Mouse (Mus musculus) embryonic fibroblast, embryonic 13.5 days (primary cell): ENCODE data around the gene BC034090.

Experiments used
- CTCF ChIP-seq: IDR thresholded peaks from 2 replicates; pipeline ENCODE4 v1.5.1; 2011; ENCODE audit warnings: mild to moderate bottlenecking, control low read depth, low read length, moderate library complexity, borderline replicate concordance; ENCODE audit not compliant: insufficient read depth
- POLR2A ChIP-seq: IDR thresholded peaks from 2 replicates; pipeline ENCODE4 v1.6.1; 2011; ENCODE audit warnings: low read depth, mild to moderate bottlenecking, control low read depth, low read length, moderate library complexity

GRCm38 (mm10) chr1:155210011-155210763 lies 34.1 kb downstream of the BC034090 start:
- no peak for TF ChIP-seq POLR2A
- no peak for TF ChIP-seq CTCF
